Mouse (Mus musculus): ENCODE measurements around the gene Smagp.

- no peak for TF ChIP-seq CTCF (IDR thresholded peaks at IDR 0.05; ENCODE audit: low read depth)
- no peak for TF ChIP-seq EP300 (IDR thresholded peaks at IDR 0.05; ENCODE audit: low read depth)
Observed at GRCm38 (mm10) chr15:100615825-100616220, 20.9 kb downstream of the Smagp start.

All from heart, postnatal 0 days (tissue).